Mouse (Mus musculus): Measurements from ENCODE around the gene Nolc1. TPM values are rescaled to one million over a fixed set of nuclear protein-coding genes. Genes with fewer than 3 reads are reported as not detected.

Nolc1 gene
- polyA plus RNA-seq, 1 experiment from 2014 or later = 102 TPM

DNA sequence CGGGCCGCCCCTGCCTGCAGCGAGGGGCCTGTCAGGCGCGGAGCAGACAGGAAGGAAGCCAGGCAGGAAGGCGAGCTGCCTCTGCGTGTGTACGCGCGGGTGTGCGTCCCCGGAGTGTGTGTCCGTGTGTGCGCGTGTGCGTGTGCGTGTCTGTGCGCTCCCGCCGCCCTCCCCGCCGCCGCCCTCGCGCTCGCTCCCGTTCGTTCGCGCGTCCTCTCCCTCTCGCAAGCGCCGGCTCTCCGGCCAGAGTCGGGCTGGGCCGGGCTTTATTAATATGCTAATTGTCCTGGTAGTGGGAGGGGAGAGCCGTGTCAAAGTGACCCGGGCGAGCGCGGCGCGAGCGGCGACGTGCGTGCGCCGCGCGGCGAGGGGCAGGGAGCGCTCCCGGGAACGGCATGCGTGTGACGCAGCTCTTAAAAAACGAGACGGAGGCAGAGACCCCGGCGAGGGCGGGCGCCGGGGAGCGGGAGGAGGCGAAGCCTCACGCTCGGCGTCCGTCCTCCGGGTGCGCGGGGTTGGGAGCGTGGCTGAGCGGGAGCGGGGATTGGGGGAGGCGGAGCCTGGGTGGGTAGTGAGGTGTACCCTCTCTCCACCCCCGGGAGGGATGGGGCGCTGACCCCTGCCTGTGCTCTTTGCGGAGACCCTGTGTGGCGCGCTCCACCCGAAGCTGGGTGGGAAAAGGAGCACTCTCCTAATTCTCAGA is 30.5 kb upstream of the Nolc1 start, which contains the start of gene Ldb1:
TSS of gene Ldb1 (minus strand) at position 222 of the 703 bp plus-strand sequence.
- Histone ChIP-seq H3K4me3 (peak within 1 kb of the TSS; percentile 94), H3K4me1 (peaks cover 52% of the 10 kb centered on the region), H3K36me3 (no peaks in the 10 kb centered on the region), H3K27me3 (no peaks in the 10 kb centered on the region), H3K9me3 (no peaks in the 10 kb centered on the region), H3K4me2 (replicated peaks) (peak within 1 kb of the TSS; percentile 86), H3K9ac (peak within 1 kb of the TSS; percentile 99), H3K27ac (peak within 1 kb of the TSS; percentile 99)
- under 1% methylated on average over 78 of the region's 84 CpGs for WGBS
- peak; percentile 48 for ATAC-seq (ENCODE audit: insufficient number of reproducible peaks, insufficient read depth, low FRiP score, low TSS enrichment)

DNA sequence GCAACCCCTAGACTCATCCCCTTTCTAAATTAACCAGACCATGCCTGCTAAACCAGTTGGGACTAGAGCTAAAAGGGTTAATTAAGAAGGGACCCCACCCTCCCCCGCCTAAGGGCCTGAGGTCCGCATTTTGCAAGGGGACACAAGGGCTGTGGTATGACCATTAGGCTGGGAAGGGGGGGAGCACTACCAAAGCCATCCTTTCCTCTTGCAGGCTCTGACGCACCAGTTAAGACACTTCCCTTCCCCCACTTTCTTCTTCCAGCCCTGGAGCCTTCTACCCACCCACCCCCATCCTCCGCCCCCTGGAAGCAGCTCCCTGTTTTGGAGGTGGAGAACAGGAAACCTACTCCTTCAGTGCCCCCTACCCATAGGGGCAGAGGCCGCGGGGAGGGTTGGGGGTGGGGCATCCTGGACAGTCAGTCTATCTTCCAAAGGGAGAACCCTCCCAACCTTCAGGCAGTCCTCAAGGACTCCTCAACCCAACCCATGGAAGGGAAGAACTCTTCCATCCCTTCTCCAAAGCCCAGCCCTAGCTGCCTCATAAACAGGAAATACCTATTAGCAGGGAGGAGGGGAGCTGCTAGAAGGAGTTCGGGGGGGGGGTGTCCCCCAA is 29.9 kb upstream of the Nolc1 start:
- peak; percentile 25; the same call in 1 of the 2 replicates for ATAC-seq (ENCODE audit: insufficient number of reproducible peaks, insufficient read depth, low FRiP score, low TSS enrichment)
- Histone ChIP-seq H3K36me3 (no peaks in the 10 kb centered on the region), H3K9me3 (no peaks in the 10 kb centered on the region), H3K4me3 (peak overlapping the region; percentile 94), H3K27me3 (no peaks in the 10 kb centered on the region), H3K9ac (peak overlapping the region; percentile 99), H3K4me2 (replicated peaks) (peak overlapping the region; percentile 86), H3K4me1 (peaks cover 45% of the 10 kb centered on the region), H3K27ac (peak overlapping the region; percentile 99)
- WGBS = 0% methylated on average over 7 of the region's 7 CpGs

GRCm38 (mm10) chr19:46046621-46047025 is 29.0 kb upstream of the Nolc1 start:
- Histone ChIP-seq H3K9me3 (no peaks in the 10 kb centered on the region), H3K4me1 (peaks cover 37% of the 10 kb centered on the region), H3K27ac (peak overlapping the region; percentile 99), H3K9ac (no peak overlapping the region), H3K4me2 (replicated peaks) (peak overlapping the region; percentile 86), H3K27me3 (no peaks in the 10 kb centered on the region), H3K36me3 (no peaks in the 10 kb centered on the region), H3K4me3 (no peak overlapping the region)
- ATAC-seq (ENCODE audit: insufficient number of reproducible peaks, insufficient read depth, low FRiP score, low TSS enrichment) = no peak
- 4% methylated on average over 10 of the region's 10 CpGs for WGBS

- Histone ChIP-seq H3K9ac (no peak overlapping the region), H3K9me3 (no peaks in the 10 kb centered on the region), H3K4me2 (replicated peaks) (no peak overlapping the region), H3K4me1 (peaks cover 29% of the 10 kb centered on the region), H3K27me3 (no peaks in the 10 kb centered on the region), H3K27ac (no peak overlapping the region), H3K4me3 (no peak overlapping the region), H3K36me3 (no peaks in the 10 kb centered on the region)
- WGBS = 23% methylated on average over 2 of the region's 2 CpGs
- ATAC-seq (ENCODE audit: insufficient number of reproducible peaks, insufficient read depth, low FRiP score, low TSS enrichment) = no peak
Measured at GRCm38 (mm10) chr19:46047426-46047825, 28.2 kb upstream of the Nolc1 start.

GRCm38 (mm10) chr19:46049129-46049528 is 26.5 kb upstream of the Nolc1 start:
- no peaks in the 10 kb centered on the region for H3K27me3 ChIP-seq
- no peak for ATAC-seq (ENCODE audit: insufficient number of reproducible peaks, insufficient read depth, low FRiP score, low TSS enrichment)

DNA sequence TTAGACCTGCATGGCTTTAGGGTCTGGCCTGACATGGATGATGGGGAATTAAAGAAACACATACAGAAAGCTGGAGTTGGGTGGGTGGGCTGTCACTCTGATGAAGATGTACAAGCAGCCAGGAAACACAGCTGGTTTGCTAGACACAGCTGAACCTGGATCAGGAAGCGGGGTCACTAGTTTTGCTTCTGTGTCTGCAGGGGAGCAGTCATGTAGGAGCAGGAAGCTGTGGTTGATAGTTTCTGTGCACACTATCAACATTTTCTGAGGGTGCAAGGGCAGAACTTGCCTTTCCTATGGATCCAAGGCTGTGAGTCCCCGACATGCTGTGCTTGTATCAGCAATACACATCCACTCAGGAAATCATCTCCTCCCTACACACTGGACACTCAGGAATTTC is 25.2 kb upstream of the Nolc1 start:
- H3K27me3 ChIP-seq = no peaks in the 10 kb centered on the region
- ATAC-seq (ENCODE audit: insufficient number of reproducible peaks, insufficient read depth, low FRiP score, low TSS enrichment) = no peak

More at GRCm38 (mm10) chr19:46049129-46049528, 26.5 kb upstream of the Nolc1 start:
- H3K27ac ChIP-seq = no peak overlapping the region
- H3K36me3 ChIP-seq = no peaks in the 10 kb centered on the region
- H3K4me1 ChIP-seq = peaks cover 12% of the 10 kb centered on the region
- H3K4me3 ChIP-seq = no peak overlapping the region
- H3K4me2 ChIP-seq (replicated peaks) = no peak overlapping the region
- no peak overlapping the region for H3K9ac ChIP-seq
- no peaks in the 10 kb centered on the region for H3K9me3 ChIP-seq
- 58% methylated on average over 4 of the region's 4 CpGs for WGBS

GRCm38 (mm10) chr19:46055752-46056387 is 19.8 kb upstream of the Nolc1 start:
- Histone ChIP-seq H3K9ac (peak overlapping the region; percentile 4; the same call in 1 of the 2 replicates), H3K27me3 (no peaks in the 10 kb centered on the region), H3K36me3 (no peaks in the 10 kb centered on the region), H3K4me2 (replicated peaks) (peak overlapping the region; percentile 56), H3K4me3 (peak overlapping the region; percentile 86), H3K9me3 (no peaks in the 10 kb centered on the region), H3K27ac (peak overlapping the region; percentile 95), H3K4me1 (peaks cover 17% of the 10 kb centered on the region)
- ATAC-seq (ENCODE audit: insufficient number of reproducible peaks, insufficient read depth, low FRiP score, low TSS enrichment) = peak; percentile 70
- 1% methylated on average over 11 of the region's 11 CpGs for WGBS

More for the DNA sequence above, 25.2 kb upstream of the Nolc1 start:
- Histone ChIP-seq H3K4me2 (replicated peaks) (no peak overlapping the region), H3K27ac (no peak overlapping the region), H3K4me3 (no peak overlapping the region), H3K9me3 (no peaks in the 10 kb centered on the region), H3K9ac (no peak overlapping the region), H3K36me3 (no peaks in the 10 kb centered on the region), H3K4me1 (peaks cover 12% of the 10 kb centered on the region)
- WGBS = 81% methylated on average over 2 of the region's 2 CpGs

- Histone ChIP-seq H3K9me3 (no peaks in the 10 kb centered on the region), H3K36me3 (no peaks in the 10 kb centered on the region), H3K9ac (peak overlapping the region; percentile 63), H3K4me3 (peak overlapping the region; percentile 86), H3K27ac (peak overlapping the region; percentile 95), H3K4me2 (replicated peaks) (peak overlapping the region; percentile 56), H3K27me3 (no peaks in the 10 kb centered on the region), H3K4me1 (peaks cover 17% of the 10 kb centered on the region)
- under 1% methylated on average over 52 of the region's 52 CpGs for WGBS
- ATAC-seq (ENCODE audit: insufficient number of reproducible peaks, insufficient read depth, low FRiP score, low TSS enrichment) = peak; percentile 94
Measured at GRCm38 (mm10) chr19:46056388-46056946, 19.2 kb upstream of the Nolc1 start.

GRCm38 (mm10) chr19:46056947-46057607 is 18.6 kb upstream of the Nolc1 start:
- Histone ChIP-seq H3K27ac (peak overlapping the region; percentile 95), H3K4me2 (replicated peaks) (peak overlapping the region; percentile 56), H3K4me1 (peaks cover 17% of the 10 kb centered on the region), H3K9ac (peak overlapping the region; percentile 63), H3K4me3 (peak overlapping the region; percentile 86), H3K36me3 (peaks cover 5% of the 10 kb centered on the region), H3K27me3 (no peaks in the 10 kb centered on the region), H3K9me3 (no peaks in the 10 kb centered on the region)
- 1% methylated on average over 40 of the region's 42 CpGs for WGBS
- ATAC-seq (ENCODE audit: insufficient number of reproducible peaks, insufficient read depth, low FRiP score, low TSS enrichment) = peak; percentile 73

DNA sequence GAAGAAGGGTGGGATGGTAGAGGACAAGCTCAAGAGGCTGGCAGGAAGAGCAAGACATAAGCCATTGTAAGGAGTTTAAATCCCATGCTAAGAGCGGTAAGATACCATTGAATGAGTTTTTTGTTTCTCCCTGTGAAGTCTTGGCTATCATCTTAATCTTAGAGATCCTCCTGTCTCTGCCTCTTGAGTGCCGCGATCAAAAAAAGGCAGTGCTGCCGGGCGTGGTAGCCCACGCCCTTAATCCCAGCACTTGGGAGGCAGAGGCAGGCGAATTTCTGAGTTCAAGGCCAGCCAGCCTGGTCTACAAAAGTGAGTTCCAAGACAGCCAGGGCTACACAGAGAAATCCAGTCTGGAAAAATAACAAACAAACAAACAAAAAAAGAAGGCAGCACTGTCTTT is 17.2 kb upstream of the Nolc1 start:
- H3K4me1 ChIP-seq = peaks cover 17% of the 10 kb centered on the region
- no peaks in the 10 kb centered on the region for H3K27me3 ChIP-seq
- no peak overlapping the region for H3K27ac ChIP-seq
- H3K36me3 ChIP-seq = peaks cover 19% of the 10 kb centered on the region
- no peak overlapping the region for H3K4me3 ChIP-seq
- no peak for ATAC-seq (ENCODE audit: insufficient number of reproducible peaks, insufficient read depth, low FRiP score, low TSS enrichment)
- no peaks in the 10 kb centered on the region for H3K9me3 ChIP-seq
- H3K4me2 ChIP-seq (replicated peaks) = peak overlapping the region; percentile 56
- 98% methylated on average over 7 of the region's 7 CpGs for WGBS
- no peak overlapping the region for H3K9ac ChIP-seq

- Histone ChIP-seq H3K9me3 (no peaks in the 10 kb centered on the region), H3K9ac (no peak overlapping the region), H3K4me3 (no peak overlapping the region), H3K36me3 (peaks cover 42% of the 10 kb centered on the region), H3K4me1 (peaks cover 17% of the 10 kb centered on the region), H3K27me3 (no peaks in the 10 kb centered on the region), H3K27ac (no peak overlapping the region), H3K4me2 (replicated peaks) (no peak overlapping the region)
- 80% methylated on average over 6 of the region's 6 CpGs for WGBS
- no peak for ATAC-seq (ENCODE audit: insufficient number of reproducible peaks, insufficient read depth, low FRiP score, low TSS enrichment)
Measured at GRCm38 (mm10) chr19:46060845-46061244, 14.8 kb upstream of the Nolc1 start.
